Mouse (Mus musculus): ENCODE results near the gene Pip5k1b. TPM values are rescaled to one million over a fixed set of nuclear protein-coding genes. Genes with fewer than 3 reads are reported as not detected.

Gene Pip5k1b
- polyA plus RNA-seq, 1 experiment from 2014 or later: 1.2 TPM

GRCm38 (mm10) chr19:24416975-24417658 is 138.6 kb downstream of the Pip5k1b start:
- Histone ChIP-seq H3K27ac (replicated peaks) (no peak overlapping the region), H3K36me3 (replicated peaks) (no peaks in the 10 kb centered on the region), H3K4me1 (no peaks in the 10 kb centered on the region), H3K4me3 (no peak overlapping the region), H3K9me3 (no peaks in the 10 kb centered on the region), H3K27me3 (replicated peaks; ENCODE audit: low read depth, poor library complexity, severe bottlenecking) (no peaks in the 10 kb centered on the region)
- WGBS: 90% methylated on average over 9 of the region's 9 CpGs
- no peak for DNase-seq (ENCODE audit: low spot score)

GRCm38 (mm10) chr19:24415778-24416621 is 139.7 kb downstream of the Pip5k1b start:
- Histone ChIP-seq H3K4me3 (no peak overlapping the region), H3K27me3 (replicated peaks; ENCODE audit: low read depth, poor library complexity, severe bottlenecking) (no peaks in the 10 kb centered on the region), H3K4me1 (no peaks in the 10 kb centered on the region), H3K36me3 (replicated peaks) (no peaks in the 10 kb centered on the region), H3K9me3 (no peaks in the 10 kb centered on the region), H3K27ac (replicated peaks) (no peak overlapping the region)
- no peak for DNase-seq (ENCODE audit: low spot score)
- WGBS: 85% methylated on average over 8 of the region's 8 CpGs

GRCm38 (mm10) chr19:24408863-24409564 is 146.7 kb downstream of the Pip5k1b start:
- Histone ChIP-seq H3K27ac (replicated peaks) (no peak overlapping the region), H3K27me3 (replicated peaks; ENCODE audit: low read depth, poor library complexity, severe bottlenecking) (no peaks in the 10 kb centered on the region), H3K36me3 (replicated peaks) (no peaks in the 10 kb centered on the region), H3K4me3 (no peak overlapping the region), H3K4me1 (no peaks in the 10 kb centered on the region; the same call in 1 of the 2 replicates), H3K9me3 (no peaks in the 10 kb centered on the region)
- DNase-seq (ENCODE audit: low spot score): no peak
- WGBS: 86% methylated on average over 11 of the region's 11 CpGs

- H3K9me3 ChIP-seq: no peaks in the 10 kb centered on the region
- H3K4me3 ChIP-seq: no peak overlapping the region
- WGBS: 84% methylated on average over 3 of the region's 3 CpGs
- H3K27me3 ChIP-seq (replicated peaks; ENCODE audit: low read depth, poor library complexity, severe bottlenecking): no peaks in the 10 kb centered on the region
- no peak overlapping the region for H3K27ac ChIP-seq (replicated peaks)
- no peak for DNase-seq (ENCODE audit: low spot score)
- no peaks in the 10 kb centered on the region; the same call in 1 of the 2 replicates for H3K4me1 ChIP-seq
- no peaks in the 10 kb centered on the region for H3K36me3 ChIP-seq (replicated peaks)
Observed at GRCm38 (mm10) chr19:24404716-24405115, 151.0 kb downstream of the Pip5k1b start.

GRCm38 (mm10) chr19:24403245-24403644 is 152.4 kb downstream of the Pip5k1b start:
- no peaks in the 10 kb centered on the region for H3K36me3 ChIP-seq (replicated peaks)
- no peak for DNase-seq (ENCODE audit: low spot score)
- no peaks in the 10 kb centered on the region for H3K9me3 ChIP-seq
- H3K4me1 ChIP-seq: no peaks in the 10 kb centered on the region; the same call in 1 of the 2 replicates
- H3K27ac ChIP-seq (replicated peaks): no peak overlapping the region
- no peaks in the 10 kb centered on the region for H3K27me3 ChIP-seq (replicated peaks; ENCODE audit: low read depth, poor library complexity, severe bottlenecking)
- H3K4me3 ChIP-seq: no peak overlapping the region
- 94% methylated on average over 6 of the region's 6 CpGs for WGBS

GRCm38 (mm10) chr19:24393920-24394319 is 161.8 kb downstream of the Pip5k1b start:
- H3K9me3 ChIP-seq: no peaks in the 10 kb centered on the region
- H3K4me3 ChIP-seq: no peak overlapping the region
- H3K4me1 ChIP-seq: peaks cover 4% of the 10 kb centered on the region; the same call in 1 of the 2 replicates
- no peaks in the 10 kb centered on the region for H3K36me3 ChIP-seq (replicated peaks)
- H3K27ac ChIP-seq (replicated peaks): no peak overlapping the region
- DNase-seq (ENCODE audit: low spot score): no peak
- H3K27me3 ChIP-seq (replicated peaks; ENCODE audit: low read depth, poor library complexity, severe bottlenecking): no peaks in the 10 kb centered on the region
- WGBS: 81% methylated on average over 2 of the region's 2 CpGs

- DNase-seq (ENCODE audit: low spot score): no peak
- H3K27me3 ChIP-seq (replicated peaks; ENCODE audit: low read depth, poor library complexity, severe bottlenecking): no peaks in the 10 kb centered on the region
- H3K4me1 ChIP-seq: peaks cover 4% of the 10 kb centered on the region; the same call in 1 of the 2 replicates
- H3K36me3 ChIP-seq (replicated peaks): no peaks in the 10 kb centered on the region
- no peak overlapping the region for H3K4me3 ChIP-seq
- no peak overlapping the region for H3K27ac ChIP-seq (replicated peaks)
- WGBS: 89% methylated on average over 9 of the region's 9 CpGs
- H3K9me3 ChIP-seq: no peaks in the 10 kb centered on the region
Observed at GRCm38 (mm10) chr19:24391519-24392251, 164.0 kb downstream of the Pip5k1b start.

GRCm38 (mm10) chr19:24386956-24387865 is 168.5 kb downstream of the Pip5k1b start:
- WGBS: 92% methylated on average over 22 of the region's 22 CpGs
- H3K27ac ChIP-seq (replicated peaks): no peak overlapping the region
- H3K4me1 ChIP-seq: no peaks in the 10 kb centered on the region
- DNase-seq (ENCODE audit: low spot score): no peak
- no peaks in the 10 kb centered on the region for H3K36me3 ChIP-seq (replicated peaks)
- H3K9me3 ChIP-seq: no peaks in the 10 kb centered on the region
- no peak overlapping the region for H3K4me3 ChIP-seq
- no peaks in the 10 kb centered on the region for H3K27me3 ChIP-seq (replicated peaks; ENCODE audit: low read depth, poor library complexity, severe bottlenecking)

GRCm38 (mm10) chr19:24378470-24378869 is 177.2 kb downstream of the Pip5k1b start:
- no peak overlapping the region for H3K4me3 ChIP-seq
- DNase-seq (ENCODE audit: low spot score): no peak
- no peaks in the 10 kb centered on the region for H3K36me3 ChIP-seq (replicated peaks)
- H3K4me1 ChIP-seq: peaks cover 7% of the 10 kb centered on the region
- H3K27ac ChIP-seq (replicated peaks): no peak overlapping the region
- WGBS: 39% methylated on average over 6 of the region's 6 CpGs
- no peaks in the 10 kb centered on the region; the same call in 1 of the 2 replicates for H3K27me3 ChIP-seq (replicated peaks; ENCODE audit: low read depth, poor library complexity, severe bottlenecking)
- no peaks in the 10 kb centered on the region for H3K9me3 ChIP-seq

- DNase-seq (ENCODE audit: low spot score): no peak
- no peak overlapping the region for H3K4me3 ChIP-seq
- no peaks in the 10 kb centered on the region for H3K27me3 ChIP-seq (replicated peaks; ENCODE audit: low read depth, poor library complexity, severe bottlenecking)
- peak overlapping the region; percentile 24; the same call in 1 of the 2 replicates for H3K27ac ChIP-seq (replicated peaks)
- 73% methylated on average over 19 of the region's 19 CpGs for WGBS
- H3K9me3 ChIP-seq: no peaks in the 10 kb centered on the region
- H3K4me1 ChIP-seq: peaks cover 17% of the 10 kb centered on the region
- H3K36me3 ChIP-seq (replicated peaks): no peaks in the 10 kb centered on the region
Observed at GRCm38 (mm10) chr19:24371763-24372640, 183.7 kb downstream of the Pip5k1b start.

Measured in embryonic facial prominence, embryonic 10.5 days (tissue).